Mouse (Mus musculus) gastrocnemius, postnatal 36 days (tissue): Measurements from ENCODE around the gene B4galnt3. TPM values are rescaled to one million over a fixed set of nuclear protein-coding genes. Genes with fewer than 3 reads are reported as not detected.

Experiments used
- DNase-seq, 2 experiments: peaks; one replicate each; pipeline ENCODE4 v3.0.0; 2022
- intact Hi-C: fragments of 180-260 bp; cut with DNase I; formaldehyde crosslinking; loops from one replicate; pipeline ENCODE4 v1.15.1; 2025
- total RNA-seq, 2 experiments: library from RNA; stranded (reverse); gene quantifications; 2 replicates each; pipeline ENCODE4 v1.2.3; 2021

Gene B4galnt3
- total RNA-seq, 2 experiments from 2014 or later: 0.99 to 1.7 TPM

DNA sequence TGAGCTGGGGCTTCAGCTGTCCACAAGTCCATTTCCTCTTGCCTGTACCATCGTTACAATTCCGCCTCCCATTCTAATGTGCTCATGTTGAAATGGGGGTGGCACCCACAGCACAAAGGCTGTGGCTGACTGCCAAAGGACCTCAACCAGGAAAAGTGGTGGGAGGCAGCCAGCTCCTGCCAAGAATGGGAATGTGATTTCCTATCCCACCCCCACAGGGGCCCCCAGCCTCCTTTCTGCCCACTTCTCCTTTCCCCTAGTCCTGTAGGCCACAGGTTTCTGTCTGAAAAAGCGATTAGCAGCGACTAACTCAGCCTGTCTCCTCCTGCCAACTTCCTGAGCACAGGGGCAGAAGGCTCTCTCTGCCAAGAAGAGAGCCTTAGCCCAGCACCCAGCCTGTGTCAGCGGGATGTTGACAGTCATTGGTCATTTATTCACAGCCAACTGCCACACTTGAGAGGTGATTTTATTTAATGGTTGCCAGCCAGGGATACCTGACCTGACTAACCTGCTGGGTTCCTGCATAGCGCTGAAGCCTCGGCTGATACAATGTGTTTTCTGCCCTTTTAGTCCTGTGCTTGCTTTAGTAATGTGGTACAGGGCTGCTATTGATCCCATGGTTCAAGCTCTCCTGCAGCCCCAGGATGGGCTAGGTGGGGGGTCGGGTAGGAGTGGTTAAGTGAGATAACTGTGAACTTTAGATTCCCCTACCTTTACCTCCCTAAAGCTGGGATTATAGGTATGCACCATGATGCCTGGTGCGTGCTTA lies 135.0 kb downstream of the B4galnt3 start:
- DNase-seq: no peak
- intact Hi-C loops: no loop called here

DNA sequence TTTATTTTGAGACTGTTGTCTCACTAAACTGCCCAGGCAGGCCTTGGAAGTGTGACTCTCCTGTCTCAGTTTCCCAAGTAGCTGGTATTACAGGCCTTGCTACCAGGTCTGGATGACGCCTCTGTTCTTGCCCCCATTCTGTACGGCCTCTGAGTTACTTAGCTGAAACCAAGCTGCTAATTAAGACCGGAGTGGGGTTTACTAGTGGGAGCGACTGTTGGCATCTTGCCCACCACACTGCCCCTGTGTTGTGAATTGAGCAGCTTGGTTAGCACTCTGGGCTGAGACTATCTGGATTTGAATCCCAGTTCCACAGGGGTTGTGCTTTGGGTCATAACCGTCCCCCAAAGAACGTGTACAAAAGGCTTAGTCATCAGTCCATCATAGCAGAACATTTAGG lies 136.9 kb downstream of the B4galnt3 start:
- no peak for DNase-seq
- intact Hi-C loops: no loop called here

DNA sequence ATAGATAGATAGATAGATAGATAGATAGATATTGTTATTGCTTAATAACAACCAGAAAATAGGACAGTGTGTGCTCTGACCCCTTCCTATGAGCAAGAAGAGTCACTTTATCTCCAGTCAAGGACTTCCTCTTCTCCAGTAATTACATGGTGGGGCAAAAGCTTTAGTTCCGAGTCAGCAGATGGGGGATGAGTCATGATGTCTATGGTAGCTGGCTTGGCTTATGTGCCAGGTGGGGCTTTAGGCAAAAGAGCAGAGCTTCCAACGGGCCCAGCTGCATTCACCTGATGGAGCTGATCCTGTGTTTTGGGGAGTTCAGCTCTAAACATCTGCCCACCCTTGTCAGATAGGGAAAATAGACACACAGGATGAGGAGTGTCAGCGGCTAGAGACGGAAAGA lies 138.8 kb downstream of the B4galnt3 start:
- no peak for DNase-seq
- intact Hi-C loops: no loop called here

GRCm38 (mm10) chr6:120154526-120155309 lies 139.6 kb downstream of the B4galnt3 start:
- intact Hi-C loops: no loop called here

More at GRCm38 (mm10) chr6:120154526-120155309, 139.6 kb downstream of the B4galnt3 start:
- DNase-seq: no peak

Other genes with a start within 250 kb of the B4galnt3 start
- gene Ninj2, start 201.2 kb downstream of the B4galnt3 start, total RNA-seq: not detected
- not detected for gene D330020A13Rik, start 195 bp downstream of the B4galnt3 start, total RNA-seq
- 10 to 100 TPM; 18.9 to 20.5 TPM for gene Kdm5a, start 69.6 kb upstream of the B4galnt3 start, total RNA-seq
- gene Ccdc77, start 69.8 kb upstream of the B4galnt3 start, total RNA-seq: 1 to 10 TPM; 3.5 to 4.4 TPM
- 1 to 10 TPM; 1.7 TPM for gene Il17ra, start 168.7 kb upstream of the B4galnt3 start, total RNA-seq
- not detected for gene Tmem121b, start 199.2 kb upstream of the B4galnt3 start, total RNA-seq
- gene Hdhd5, start 236.8 kb upstream of the B4galnt3 start, total RNA-seq: 10 to 100 TPM; 23.5 to 27.8 TPM